Mouse (Mus musculus) hindbrain, embryonic 11.5 days (tissue): Measurements from ENCODE around the gene Catsper2. TPM values are rescaled to one million over a fixed set of nuclear protein-coding genes. Genes with fewer than 3 reads are reported as not detected.

Source experiments
- ATAC-seq: fragments of 200-750 bp; cut with Nextera tagmentation; 2 replicates; pipeline ENCODE4 v1.8.0; 2017; ENCODE audit warnings: mild to moderate bottlenecking, moderate TSS enrichment, moderate library complexity; ENCODE audit not compliant: low FRiP score
- DNase-seq: peaks from one replicate; pipeline ENCODE4 v3.0.0-alpha.2; 2015; ENCODE audit warnings: low spot score
- H3K27ac ChIP-seq: fragments of 300-500 bp; sonication (generic); 2 replicates; pipeline ENCODE4 v1.5.1; 2014; ENCODE audit warnings: mild to moderate bottlenecking, low read depth, low read length
- H3K27me3 ChIP-seq: fragments of 300-500 bp; sonication (generic); 2 replicates; pipeline ENCODE4 v1.6.1; 2014; ENCODE audit warnings: mild to moderate bottlenecking, low read length, moderate library complexity, mixed read lengths; ENCODE audit not compliant: control insufficient read depth, insufficient read depth
- H3K36me3 ChIP-seq: fragments of 300-500 bp; sonication (generic); 2 replicates; pipeline ENCODE4 v1.6.1; 2014; ENCODE audit warnings: mild to moderate bottlenecking, low read length, moderate library complexity, mixed read lengths; ENCODE audit not compliant: control insufficient read depth, insufficient read depth
- H3K4me1 ChIP-seq: fragments of 300-500 bp; sonication (generic); replicated peaks from 2 replicates; pipeline ENCODE4 v1.6.1; 2014; ENCODE audit warnings: low read length, mixed read lengths; ENCODE audit not compliant: control insufficient read depth, insufficient read depth
- H3K4me2 ChIP-seq: fragments of 300-500 bp; sonication (generic); replicated peaks from 2 replicates; pipeline ENCODE4 v1.6.1; 2014; ENCODE audit warnings: mild to moderate bottlenecking, low read depth, low read length
- H3K4me3 ChIP-seq: fragments of 300-500 bp; sonication (generic); 2 replicates; pipeline ENCODE4 v1.5.1; 2014; ENCODE audit warnings: low read depth, low read length
- H3K9ac ChIP-seq: fragments of 300-500 bp; sonication (generic); 2 replicates; pipeline ENCODE4 v1.6.1; 2014; ENCODE audit warnings: low read depth, low read length
- H3K9me3 ChIP-seq: fragments of 300-500 bp; sonication (generic); 2 replicates; pipeline ENCODE4 v1.6.1; 2016; ENCODE audit warnings: low read length; ENCODE audit not compliant: control insufficient read depth
- WGBS: fragments of 180-500 bp; shearing (Covaris S2); extraction: QIAGEN DNeasy Blood & Tissue Kit; methylation state at CpG from one replicate; pipeline ENCODE4 v1.1.7; 2014; 5-methylcytosine and 5-hydroxymethylcytosine counted together
- polyA plus RNA-seq: library from polyadenylated mRNA; unstranded; fragments of >200 nt; fragmentation: Nextera tagmentation; extraction: Ambion mirVana; gene quantifications from 2 replicates; pipeline ENCODE4 v1.2.1, GENCODE M21; 2014

The Catsper2 gene
- polyA plus RNA-seq, 1 experiment from 2014 or later, result 2.7 TPM

DNA sequence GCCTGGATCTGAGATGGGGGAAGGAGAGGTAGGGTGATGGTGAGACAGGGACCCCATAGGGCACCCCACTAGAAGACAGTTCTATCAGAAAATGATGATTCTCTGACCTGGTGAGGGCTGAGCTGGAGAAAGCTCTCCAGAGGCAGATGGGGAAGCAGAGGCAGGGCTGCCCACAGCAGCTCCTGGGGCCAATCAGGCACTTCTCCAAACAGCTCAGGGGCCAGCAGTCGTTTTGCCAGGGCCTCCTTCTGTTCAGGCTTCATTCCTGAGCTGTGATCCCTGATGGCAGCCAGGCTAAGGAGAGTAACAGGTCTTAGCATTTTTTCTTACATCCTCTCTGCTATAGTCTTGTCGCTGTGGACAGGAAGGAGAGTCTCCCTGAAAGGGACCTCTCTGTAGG lies 38.8 kb downstream of the Catsper2 start:
- H3K27ac ChIP-seq, result no peak overlapping the region
- no peak overlapping the region for H3K4me2 ChIP-seq
- ATAC-seq (no peak), DNase-seq (no peak)
- 54% methylated on average over 2 of the region's 2 CpGs for WGBS
- no peaks in the 10 kb centered on the region for H3K36me3 ChIP-seq
- no peaks in the 10 kb centered on the region for H3K9me3 ChIP-seq
- H3K4me1 ChIP-seq, result no peaks in the 10 kb centered on the region
- no peaks in the 10 kb centered on the region for H3K27me3 ChIP-seq
- no peak overlapping the region for H3K9ac ChIP-seq
- no peak overlapping the region for H3K4me3 ChIP-seq

- H3K9me3 ChIP-seq, result no peaks in the 10 kb centered on the region
- no peak for DNase-seq
- H3K4me3 ChIP-seq, result no peak overlapping the region
- H3K9ac ChIP-seq, result no peak overlapping the region
- no peak for ATAC-seq
- H3K27me3 ChIP-seq, result no peaks in the 10 kb centered on the region
- no peaks in the 10 kb centered on the region for H3K36me3 ChIP-seq
- WGBS, result 86% methylated on average over 3 of the region's 3 CpGs
- no peak overlapping the region for H3K27ac ChIP-seq
- H3K4me1 ChIP-seq, result no peaks in the 10 kb centered on the region
- no peak overlapping the region for H3K4me2 ChIP-seq
Observed at GRCm38 (mm10) chr2:121372266-121372665, 41.3 kb downstream of the Catsper2 start.

GRCm38 (mm10) chr2:121370921-121371320 lies 42.7 kb downstream of the Catsper2 start:
- H3K36me3 ChIP-seq, result no peaks in the 10 kb centered on the region
- H3K4me3 ChIP-seq, result no peak overlapping the region
- no peaks in the 10 kb centered on the region for H3K27me3 ChIP-seq
- no peaks in the 10 kb centered on the region for H3K4me1 ChIP-seq
- H3K9ac ChIP-seq, result no peak overlapping the region
- no peak overlapping the region for H3K27ac ChIP-seq
- no peak overlapping the region for H3K4me2 ChIP-seq
- no peaks in the 10 kb centered on the region for H3K9me3 ChIP-seq
- ATAC-seq (no peak), DNase-seq (no peak)
- 85% methylated on average over 5 of the region's 5 CpGs for WGBS

DNA sequence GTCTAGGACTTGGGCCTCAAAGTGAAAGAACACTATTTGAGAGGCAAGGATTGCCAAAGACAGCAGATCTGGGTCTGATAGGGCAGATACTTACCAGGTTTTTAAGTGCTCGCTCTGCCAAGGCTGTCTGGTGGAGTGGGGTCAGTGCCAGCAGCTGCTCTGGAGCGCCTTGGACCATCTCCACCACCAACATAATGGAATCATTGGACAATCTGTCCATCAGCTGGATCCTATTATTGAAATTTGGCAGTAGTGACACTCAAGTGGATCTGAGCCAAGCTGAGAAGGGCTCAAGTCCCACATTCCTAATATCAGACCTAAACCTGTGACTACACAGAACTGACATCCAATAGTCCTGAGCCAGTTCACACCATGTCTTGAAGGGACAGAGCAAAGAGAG lies 44.8 kb downstream of the Catsper2 start:
- DNase-seq (no peak), ATAC-seq (no peak)
- no peak overlapping the region for H3K27ac ChIP-seq
- H3K9ac ChIP-seq, result no peak overlapping the region
- no peaks in the 10 kb centered on the region for H3K36me3 ChIP-seq
- no peaks in the 10 kb centered on the region for H3K4me1 ChIP-seq
- no peaks in the 10 kb centered on the region for H3K27me3 ChIP-seq
- WGBS, result 96% methylated on average over 2 of the region's 2 CpGs
- H3K4me2 ChIP-seq, result no peak overlapping the region
- H3K4me3 ChIP-seq, result no peak overlapping the region
- H3K9me3 ChIP-seq, result no peaks in the 10 kb centered on the region

DNA sequence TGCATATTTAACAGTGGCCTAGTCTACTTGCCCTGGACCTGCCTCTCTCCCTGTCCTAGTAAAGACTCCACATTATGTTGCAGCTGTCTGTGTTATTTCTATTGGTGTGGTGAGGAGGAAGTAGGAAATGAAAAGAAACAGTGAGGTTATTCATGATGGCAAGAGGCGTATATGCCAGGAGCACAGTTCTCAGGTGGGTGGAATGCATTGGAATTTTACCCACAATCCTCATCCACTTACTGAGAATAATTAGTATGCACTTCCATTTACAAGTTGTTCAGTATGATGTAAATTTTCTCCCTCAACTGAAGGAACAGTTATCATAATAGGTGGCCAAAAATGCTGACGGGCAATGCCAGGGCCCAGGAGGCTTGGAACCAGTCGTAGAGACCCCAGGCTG lies 49.9 kb downstream of the Catsper2 start:
- H3K9me3 ChIP-seq, result no peaks in the 10 kb centered on the region
- DNase-seq (no peak), ATAC-seq (no peak)
- 84% methylated on average over 3 of the region's 3 CpGs for WGBS
- H3K27ac ChIP-seq, result no peak overlapping the region
- H3K27me3 ChIP-seq, result peaks cover 4% of the 10 kb centered on the region; the same call in 1 of the 2 replicates
- H3K9ac ChIP-seq, result no peak overlapping the region
- no peak overlapping the region for H3K4me2 ChIP-seq
- H3K4me3 ChIP-seq, result no peak overlapping the region
- H3K36me3 ChIP-seq, result no peaks in the 10 kb centered on the region
- H3K4me1 ChIP-seq, result peaks cover 2% of the 10 kb centered on the region; the same call in 1 of the 2 replicates

- no peaks in the 10 kb centered on the region for H3K9me3 ChIP-seq
- peak; percentile 2 for DNase-seq
- no peak overlapping the region for H3K9ac ChIP-seq
- no peak overlapping the region for H3K4me3 ChIP-seq
- H3K4me2 ChIP-seq, result no peak overlapping the region
- no peak for ATAC-seq
- no peak overlapping the region for H3K27ac ChIP-seq
- H3K27me3 ChIP-seq, result peaks cover 17% of the 10 kb centered on the region; the same call in 1 of the 2 replicates
- WGBS, result 56% methylated on average over 4 of the region's 4 CpGs
- no peaks in the 10 kb centered on the region for H3K36me3 ChIP-seq
- H3K4me1 ChIP-seq, result peaks cover 7% of the 10 kb centered on the region
Observed at GRCm38 (mm10) chr2:121359461-121359860, 54.1 kb downstream of the Catsper2 start.

DNA sequence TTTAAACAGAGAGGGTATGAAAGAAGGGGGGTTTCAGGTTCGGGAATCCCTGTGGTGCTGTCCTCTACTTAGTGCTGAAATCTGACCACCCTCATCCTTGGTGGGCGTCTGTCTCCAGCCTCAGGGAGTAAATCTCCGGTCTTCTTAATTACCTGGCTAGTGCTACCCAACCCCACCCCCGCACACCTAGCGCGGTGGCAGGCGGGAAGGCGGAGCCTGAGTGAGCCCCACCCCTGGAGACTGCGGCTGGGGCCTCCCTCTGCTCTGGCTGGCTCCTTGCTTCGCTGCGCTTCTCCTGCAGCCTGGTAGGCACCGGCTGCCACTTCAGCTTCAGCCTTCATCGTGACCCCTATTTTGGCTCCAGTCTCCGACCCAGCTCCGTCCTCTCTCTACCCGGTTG lies 55.2 kb downstream of the Catsper2 start:
- H3K27me3 ChIP-seq, result peaks cover 17% of the 10 kb centered on the region; the same call in 1 of the 2 replicates
- DNase-seq, result peak; percentile 65
- H3K4me1 ChIP-seq, result peaks cover 11% of the 10 kb centered on the region
- peak; percentile 11; the same call in 1 of the 2 replicates for ATAC-seq
- peak overlapping the region; percentile 36 for H3K4me2 ChIP-seq
- peak overlapping the region; percentile 29 for H3K4me3 ChIP-seq
- no peaks in the 10 kb centered on the region for H3K36me3 ChIP-seq
- peak overlapping the region; percentile 48 for H3K9ac ChIP-seq
- under 1% methylated on average over 16 of the region's 16 CpGs for WGBS
- H3K27ac ChIP-seq, result no peak overlapping the region
- H3K9me3 ChIP-seq, result no peaks in the 10 kb centered on the region

DNA sequence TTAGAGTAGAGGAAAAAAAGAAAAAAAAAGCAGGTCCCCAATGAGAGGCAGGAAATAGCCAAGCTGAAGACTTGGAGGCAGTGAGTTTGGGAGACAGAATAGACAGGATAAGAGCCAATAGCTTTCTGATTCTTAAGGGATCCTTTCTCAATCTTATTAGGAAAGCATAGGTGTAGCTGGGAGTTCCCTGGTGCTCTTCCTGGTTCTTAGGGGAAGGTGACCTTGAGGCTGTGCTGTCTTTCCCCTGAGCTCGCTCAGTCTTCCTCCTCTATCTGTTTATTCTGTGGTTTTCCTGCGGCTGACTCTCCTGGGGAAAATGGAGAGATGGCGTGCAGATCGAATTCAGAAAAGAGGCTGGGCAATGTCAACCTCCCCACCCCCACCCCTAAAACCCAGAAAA lies 55.6 kb downstream of the Catsper2 start:
- no peak for ATAC-seq
- Histone ChIP-seq H3K36me3 (no peaks in the 10 kb centered on the region), H3K9ac (no peak overlapping the region), H3K27me3 (peaks cover 17% of the 10 kb centered on the region; the same call in 1 of the 2 replicates), H3K4me1 (peaks cover 11% of the 10 kb centered on the region), H3K4me2 (no peak overlapping the region), H3K4me3 (peak overlapping the region; percentile 29; the same call in 1 of the 2 replicates), H3K27ac (no peak overlapping the region), H3K9me3 (no peaks in the 10 kb centered on the region)
- no peak for DNase-seq
- WGBS, result 9% methylated on average over 4 of the region's 4 CpGs

DNA sequence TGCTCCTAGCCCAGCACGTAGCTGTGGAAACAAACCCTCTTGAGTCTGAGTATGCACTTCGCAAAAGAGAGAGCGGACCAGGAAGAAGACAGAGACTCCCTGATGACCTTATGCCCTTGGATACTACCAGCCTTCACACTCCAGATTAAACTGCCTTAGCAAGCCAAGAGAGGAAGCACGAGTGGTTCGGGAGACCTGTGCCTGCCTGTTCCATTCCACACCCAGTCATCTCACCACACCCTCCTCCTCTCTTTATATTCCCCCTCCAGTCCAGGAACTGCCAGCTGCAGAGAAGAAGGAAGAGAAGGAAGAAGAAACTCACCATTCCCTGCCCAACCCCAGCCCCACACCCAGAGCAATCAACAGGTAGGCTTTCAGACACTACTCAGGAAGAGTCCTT lies 56.1 kb downstream of the Catsper2 start, which contains the start of gene Ckmt1:
Gene Ckmt1 (plus strand): TSS at position 221 of the 400 bp plus-strand sequence.
- H3K27ac ChIP-seq, result no peak within 1 kb of the TSS

More for the DNA sequence above, 56.1 kb downstream of the Catsper2 start, which contains the start of gene Ckmt1:
- H3K27me3 ChIP-seq, result peaks cover 17% of the 10 kb centered on the region; the same call in 1 of the 2 replicates
- peak within 1 kb of the TSS; percentile 48 for H3K9ac ChIP-seq
- H3K4me1 ChIP-seq, result peaks cover 11% of the 10 kb centered on the region
- ATAC-seq, result no peak
- no peaks in the 10 kb centered on the region for H3K36me3 ChIP-seq
- peak within 1 kb of the TSS; percentile 29 for H3K4me3 ChIP-seq
- H3K9me3 ChIP-seq, result no peaks in the 10 kb centered on the region
- DNase-seq, result no peak
- H3K4me2 ChIP-seq, result peak within 1 kb of the TSS; percentile 36
- WGBS, result 74% methylated on average over 5 of the region's 5 CpGs
